Comparison of ENCODE assay signal across 8 mouse cellular contexts in genomic region chr12:108958991-108959638, GRCm38 (mm10).
DNase-seq lines count a peak whose midpoint lies in the region; ATAC-seq lines count a peak whose summit lies in the region.

No protein-coding gene starts in this region.

- no peaks in the 10 kb centered on the region for H3K27me3 ChIP-seq in heart, embryonic 11.5 days (ENCODE audit: control insufficient read depth, insufficient read depth, low read length)
- H3K27me3 ChIP-seq in hindbrain, embryonic 11.5 days (ENCODE audit: control insufficient read depth, insufficient read depth, low read length) = no peaks in the 10 kb centered on the region
- H3K27me3 ChIP-seq in midbrain, embryonic 14.5 days (ENCODE audit: control insufficient read depth, insufficient read depth, low read length) = no peaks in the 10 kb centered on the region

- no peak overlapping the region for H3K27ac ChIP-seq in heart, embryonic 11.5 days (ENCODE audit: low read depth, low read length)
- peak overlapping the region; percentile 74 for H3K27ac ChIP-seq in hindbrain, embryonic 11.5 days (ENCODE audit: low read depth, low read length)
- H3K27ac ChIP-seq in midbrain, embryonic 14.5 days (replicated peaks; ENCODE audit: low read depth, low read length) = peak overlapping the region; percentile 58

- DNase-seq in heart, adult 18-20 months = no peak
- peak; percentile 71 for DNase-seq in ZHBTc4 (ENCODE audit: low read depth, low spot score)
- peak; percentile 62 for DNase-seq in hindbrain, embryonic 11.5 days (ENCODE audit: low spot score)
- peak; percentile 75 for DNase-seq in midbrain, embryonic 14.5 days
- DNase-seq in left cerebral cortex, adult 9 months (ENCODE audit: low spot score in 2 of 2) = no peak
- DNase-seq in thymus, postnatal 10 days (ENCODE audit: low spot score in 2 of 2) = no peak

- peaks cover 5% of the 10 kb centered on the region; the same call in 1 of the 2 replicates for H3K4me1 ChIP-seq in heart, embryonic 11.5 days (ENCODE audit: control insufficient read depth, insufficient read depth, low read length)
- H3K4me1 ChIP-seq in hindbrain, embryonic 11.5 days (replicated peaks; ENCODE audit: control insufficient read depth, insufficient read depth, low read length) = peaks cover 7% of the 10 kb centered on the region; the same call in 1 of the 2 replicates
- peaks cover 36% of the 10 kb centered on the region for H3K4me1 ChIP-seq in midbrain, embryonic 14.5 days (ENCODE audit: control insufficient read depth, insufficient read depth, low read length)

- peak overlapping the region; percentile 78 for H3K4me2 ChIP-seq in heart, embryonic 11.5 days
- H3K4me2 ChIP-seq in hindbrain, embryonic 11.5 days (replicated peaks; ENCODE audit: low read depth, low read length) = peak overlapping the region; percentile 42
- peak overlapping the region; percentile 46 for H3K4me2 ChIP-seq in midbrain, embryonic 14.5 days (ENCODE audit: low read length)

- 8% methylated on average over 23 of the region's 23 CpGs for WGBS in heart, embryonic 11.5 days (ENCODE audit: insufficient replicate concordance)
- WGBS in hindbrain, embryonic 11.5 days = 4% methylated on average over 23 of the region's 23 CpGs
- WGBS in midbrain, embryonic 14.5 days = under 1% methylated on average over 23 of the region's 23 CpGs

- H3K36me3 ChIP-seq in heart, embryonic 11.5 days (ENCODE audit: control insufficient read depth, insufficient read depth, low read length) = no peaks in the 10 kb centered on the region
- H3K36me3 ChIP-seq in hindbrain, embryonic 11.5 days (ENCODE audit: control insufficient read depth, insufficient read depth, low read length) = no peaks in the 10 kb centered on the region
- H3K36me3 ChIP-seq in midbrain, embryonic 14.5 days (ENCODE audit: control insufficient read depth, insufficient read depth, low read length) = no peaks in the 10 kb centered on the region

- no peaks in the 10 kb centered on the region for H3K9me3 ChIP-seq in heart, embryonic 11.5 days (replicated peaks; ENCODE audit: control insufficient read depth, low read length)
- H3K9me3 ChIP-seq in hindbrain, embryonic 11.5 days (ENCODE audit: control insufficient read depth, low read length) = no peaks in the 10 kb centered on the region
- no peaks in the 10 kb centered on the region for H3K9me3 ChIP-seq in midbrain, embryonic 14.5 days (ENCODE audit: control insufficient read depth, low read length)

- peak overlapping the region; percentile 39; the same call in 1 of the 2 replicates for H3K9ac ChIP-seq in heart, embryonic 11.5 days (ENCODE audit: low read depth, low read length)
- H3K9ac ChIP-seq in hindbrain, embryonic 11.5 days (ENCODE audit: low read depth, low read length) = peak overlapping the region; percentile 8; the same call in 1 of the 2 replicates
- H3K9ac ChIP-seq in midbrain, embryonic 14.5 days (replicated peaks; ENCODE audit: low read length) = peak overlapping the region; percentile 32; the same call in 1 of the 2 replicates

- no peak for ATAC-seq in heart, embryonic 11.5 days (replicated peaks; ENCODE audit: insufficient number of reproducible peaks, low FRiP score, low TSS enrichment)
- peak; percentile 78 for ATAC-seq in hindbrain, embryonic 11.5 days (ENCODE audit: low FRiP score)
- peak; percentile 41; the same call in 1 of the 2 replicates for ATAC-seq in midbrain, embryonic 14.5 days (ENCODE audit: low FRiP score, low TSS enrichment)
- no peak for ATAC-seq in cerebellum, adult (ENCODE audit: insufficient number of reproducible peaks, low FRiP score, low TSS enrichment)

- H3K4me3 ChIP-seq in heart, embryonic 11.5 days (ENCODE audit: low read depth, low read length) = peak overlapping the region; percentile 38
- H3K4me3 ChIP-seq in hindbrain, embryonic 11.5 days (ENCODE audit: low read depth, low read length) = peak overlapping the region; percentile 16; the same call in 1 of the 2 replicates
- peak overlapping the region; percentile 20; the same call in 1 of the 2 replicates for H3K4me3 ChIP-seq in midbrain, embryonic 14.5 days (replicated peaks; ENCODE audit: low read depth, low read length)

Comparison
In these comparisons a context has a peak if more than half of its experiments do, and no peak if none do; other contexts are left out.
1. ATAC-seq: peak in hindbrain, embryonic 11.5 days (single experiment) and midbrain, embryonic 14.5 days (single experiment); none in heart, embryonic 11.5 days (single experiment) and cerebellum, adult (single experiment).
2. DNase-seq: peak in ZHBTc4 (single experiment), hindbrain, embryonic 11.5 days (single experiment) and midbrain, embryonic 14.5 days (single experiment); none in heart, adult 18-20 months (0 of 2), left cerebral cortex, adult 9 months (0 of 2) and thymus, postnatal 10 days (0 of 2).
3. Peak in every context shown above with its lines, with median percentiles within 50 percentile points of each other: H3K4me2 ChIP-seq, H3K4me3 ChIP-seq and H3K9ac ChIP-seq.